Mouse (Mus musculus): ENCODE measurements around the gene Csf3r. TPM values are rescaled to one million over a fixed set of nuclear protein-coding genes. Genes with fewer than 3 reads are reported as not detected.

Csf3r gene
- total RNA-seq (2012; rRNA removed) (not detected in 2 replicates), polyA plus RNA-seq (2012; ENCODE audit: insufficient read depth in 1 of 2, insufficient read length in 2 of 2, low read depth in 1 of 2, low replicate concordance in 2 of 2, missing spikeins in 1 of 2) (under 1 TPM in 1 of 2 experiments, not detected in 1; 0.06 TPM)

GRCm38 (mm10) chr4:126024303-126024900, at the start of gene Csf3r:
Gene Csf3r, plus strand, starts transcription at chr4:126024550.
- no peaks in the 10 kb centered on the region for H3K79me2 ChIP-seq (ENCODE audit: control insufficient read depth, insufficient read depth, low read length, poor library complexity)
- no peaks in the 10 kb centered on the region for H3K9me3 ChIP-seq (replicated peaks; ENCODE audit: insufficient read depth, low read length)
- DNase-seq (ENCODE audit: low read depth, low spot score), result no peak
- H3K9ac ChIP-seq (ENCODE audit: control insufficient read depth, low read depth, low read length, poor library complexity, severe bottlenecking), result no peak within 1 kb of the TSS
- no peak for TF ChIP-seq ZC3H11A (IDR thresholded peaks at IDR 0.05; ENCODE audit: low read depth, low read length)
- no peak for TF ChIP-seq TBP (IDR thresholded peaks at IDR 0.05; ENCODE audit: low read depth, low read length)
- TF ChIP-seq POLR2AphosphoS2 (IDR thresholded peaks at IDR 0.05; ENCODE audit: low read length), result no peak
- no peak for TF ChIP-seq BHLHE40 (IDR thresholded peaks at IDR 0.05; ENCODE audit: borderline replicate concordance, low read depth, low read length)
- no peak for TF ChIP-seq CHD2 (IDR thresholded peaks at IDR 0.05; ENCODE audit: low read length)
- no peak for TF ChIP-seq MAX (IDR thresholded peaks at IDR 0.05; ENCODE audit: low read length)
- TF ChIP-seq MAZ (IDR thresholded peaks at IDR 0.05; ENCODE audit: low read depth, low read length), result no peak
- TF ChIP-seq MEF2A (IDR thresholded peaks at IDR 0.05; ENCODE audit: extremely low read depth, insufficient replicate concordance, low read depth, low read length, poor library complexity, severe bottlenecking), result no peak
- peaks cover 0 to 20% of the 10 kb centered on the region in 2 experiments; a peak in 2 of 4 replicates for H3K36me3 ChIP-seq (ENCODE audit: control insufficient read depth in 1 of 2, insufficient read depth in 2 of 2, low read length in 2 of 2)
- H3K4me3 ChIP-seq (ENCODE audit: control insufficient read depth in 1 of 2, insufficient read depth in 1 of 2, low read depth in 2 of 2, low read length in 2 of 2), result no peak within 1 kb of the TSS
- no peaks in the 10 kb centered on the region for H3K27me3 ChIP-seq (ENCODE audit: control insufficient read depth in 1 of 2, insufficient read depth in 2 of 2, low read length in 2 of 2)
- no peak within 1 kb of the TSS for H3K27ac ChIP-seq (ENCODE audit: control insufficient read depth, low read depth, low read length)
- H3K4me1 ChIP-seq (ENCODE audit: control insufficient read depth in 1 of 2, insufficient read depth in 2 of 2, low read length in 2 of 2), result peaks cover 12 to 38% of the 10 kb centered on the region in 2 experiments

GRCm38 (mm10) chr4:125977768-125978167, 46.6 kb upstream of the Csf3r start:
- Histone ChIP-seq H3K79me2 (ENCODE audit: control insufficient read depth, insufficient read depth, low read length, poor library complexity) (no peaks in the 10 kb centered on the region), H3K36me3 (ENCODE audit: control insufficient read depth in 1 of 2, insufficient read depth in 2 of 2, low read length in 2 of 2) (no peaks in the 10 kb centered on the region), H3K27me3 (ENCODE audit: control insufficient read depth in 1 of 2, insufficient read depth in 2 of 2, low read length in 2 of 2) (no peaks in the 10 kb centered on the region), H3K9ac (ENCODE audit: control insufficient read depth, low read depth, low read length, poor library complexity, severe bottlenecking) (no peak overlapping the region), H3K9me3 (replicated peaks; ENCODE audit: insufficient read depth, low read length) (no peaks in the 10 kb centered on the region), H3K4me1 (ENCODE audit: control insufficient read depth in 1 of 2, insufficient read depth in 2 of 2, low read length in 2 of 2) (no peaks in the 10 kb centered on the region), H3K27ac (ENCODE audit: control insufficient read depth, low read depth, low read length) (no peak overlapping the region), H3K4me3 (ENCODE audit: control insufficient read depth in 1 of 2, insufficient read depth in 1 of 2, low read depth in 2 of 2, low read length in 2 of 2) (no peak overlapping the region)
- DNase-seq (ENCODE audit: low read depth, low spot score), result no peak
- TF ChIP-seq E2F4 (IDR thresholded peaks at IDR 0.05; ENCODE audit: borderline replicate concordance, low read depth, low read length), result no peak
- TF ChIP-seq RCOR1 (IDR thresholded peaks at IDR 0.05; ENCODE audit: low read depth, low read length), result no peak
- no peak for TF ChIP-seq ZKSCAN1 (IDR thresholded peaks at IDR 0.05; ENCODE audit: low read depth, low read length)
- TF ChIP-seq CHD1 (IDR thresholded peaks at IDR 0.05; ENCODE audit: low read depth, low read length), result no peak
- no peak for TF ChIP-seq JUND (IDR thresholded peaks at IDR 0.05; ENCODE audit: low read depth, low read length)
- TF ChIP-seq KAT2A (conservative IDR thresholded peaks at IDR 0.05; ENCODE audit: low read depth, low read length), result no peak
- no peak for TF ChIP-seq POLR2AphosphoS5 (IDR thresholded peaks at IDR 0.05; ENCODE audit: borderline replicate concordance, low read depth, low read length)
- TF ChIP-seq TCF12 (IDR thresholded peaks at IDR 0.05; ENCODE audit: low read depth, low read length), result no peak

All from MEL (cell line).